Mouse (Mus musculus) cerebellum, postnatal 4 days (tissue): ENCODE data around the gene Wnt3a.
"Not testable (repeated sequence)": the region's sequence is repeated elsewhere in the genome, so short reads cannot be mapped to it uniquely, and the experiment has no call there.

Experiments used
- DNase-seq, 2 experiments: peaks; one replicate each; pipeline ENCODE4 v3.0.0; 2022; ENCODE audit warnings: low spot score in 2 of 2, mixed read lengths in 1 of 2

Gene Wnt3a

GRCm38 (mm10) chr11:59221604-59222003 lies 68.9 kb downstream of the Wnt3a start:
- DNase-seq, result no peak

DNA sequence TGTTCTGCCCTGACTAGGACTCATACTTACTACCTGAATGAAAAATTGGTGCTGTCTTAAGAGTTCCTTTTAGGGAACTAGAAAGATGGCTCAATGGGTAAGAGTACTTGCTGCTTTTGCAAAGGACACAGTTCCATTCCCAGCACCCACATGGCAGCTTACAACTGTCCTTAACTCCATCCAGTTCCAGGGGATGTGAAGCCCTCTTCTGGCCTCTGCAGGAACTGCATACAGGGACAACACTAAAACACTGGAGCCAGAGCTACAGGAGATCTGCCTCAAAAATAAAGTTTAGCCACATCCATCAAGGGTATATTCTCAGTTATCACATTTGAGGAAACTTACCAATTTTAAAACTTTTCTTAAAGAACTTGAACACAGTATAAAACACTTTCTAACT lies 71.5 kb downstream of the Wnt3a start:
- no peak for DNase-seq

GRCm38 (mm10) chr11:59218389-59218998 lies 72.1 kb downstream of the Wnt3a start:
- no peak for DNase-seq

- DNase-seq, result no peak
Measured at GRCm38 (mm10) chr11:59216955-59217354, 73.6 kb downstream of the Wnt3a start.

GRCm38 (mm10) chr11:59212892-59213494 lies 77.6 kb downstream of the Wnt3a start:
- no peak for DNase-seq

DNA sequence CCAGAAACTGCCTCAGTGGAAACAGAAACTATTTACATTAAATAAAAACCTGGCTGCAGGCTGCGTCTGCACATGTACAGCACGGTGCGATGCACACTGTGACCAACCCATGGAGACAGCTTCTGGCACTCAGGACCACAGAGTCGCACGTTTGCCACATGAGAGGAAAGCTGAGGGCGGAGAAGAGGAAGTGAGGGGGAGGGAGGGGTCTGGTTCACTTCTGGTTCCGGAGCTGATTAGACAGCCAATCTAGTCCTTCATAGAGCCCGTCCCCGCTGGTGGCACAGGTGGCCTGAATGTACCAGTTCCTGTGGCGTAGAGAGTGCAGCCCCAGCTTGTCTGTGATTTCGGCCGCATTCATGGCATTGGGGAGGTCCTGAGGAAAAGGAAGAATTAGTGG lies 78.2 kb downstream of the Wnt3a start:
- DNase-seq, result not testable (repeated sequence)

DNA sequence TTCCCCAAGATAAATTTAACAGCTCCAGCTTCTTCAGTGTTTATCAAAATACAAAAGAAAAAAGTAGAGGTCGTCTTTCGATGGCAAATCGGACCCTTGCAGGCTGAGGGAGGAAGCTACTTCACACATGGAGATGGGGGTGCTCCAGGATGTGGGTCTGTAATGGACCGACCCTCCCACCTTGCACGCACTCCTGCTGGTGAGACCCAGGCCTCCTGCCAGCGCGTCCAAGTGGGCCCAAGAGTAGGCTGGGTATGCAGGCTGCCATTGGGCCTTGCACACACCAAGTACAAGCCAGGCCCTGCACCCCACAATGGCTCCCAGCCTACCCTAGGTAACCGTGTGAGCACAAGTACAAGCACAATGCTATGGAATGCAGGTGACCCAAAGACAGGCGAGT lies 79.0 kb downstream of the Wnt3a start:
- not testable (repeated sequence) for DNase-seq

- no peak for DNase-seq
Measured at GRCm38 (mm10) chr11:59210020-59210419, 80.5 kb downstream of the Wnt3a start.

- no peak for DNase-seq
Measured at GRCm38 (mm10) chr11:59209580-59209979, 81.0 kb downstream of the Wnt3a start.

DNA sequence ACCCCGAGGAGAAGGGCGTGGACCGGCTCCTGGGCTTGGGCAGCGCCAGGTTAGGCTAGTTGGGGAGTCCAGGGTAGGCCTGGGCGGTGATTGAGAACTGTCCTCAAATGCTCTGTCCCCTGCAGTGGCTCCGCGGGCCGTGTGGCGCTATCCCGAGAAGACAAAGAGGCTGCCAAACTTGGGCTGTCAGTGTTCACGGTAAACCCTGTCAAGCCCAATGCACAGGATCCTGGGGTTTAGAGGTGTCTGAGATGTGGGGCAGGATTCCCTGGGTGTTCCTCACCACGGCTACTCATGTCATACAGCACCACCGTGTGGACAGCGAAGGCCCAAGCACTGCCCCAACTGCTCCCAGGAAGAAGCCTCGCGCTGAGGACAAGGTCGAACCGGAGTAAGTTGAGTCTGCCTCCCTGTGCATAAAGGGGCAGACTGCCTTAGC lies 81.5 kb downstream of the Wnt3a start:
- DNase-seq, result peak in 1 of 2 experiments; percentile 63

- peak; percentile 89 to 94 for DNase-seq
Measured at GRCm38 (mm10) chr11:59208153-59208831, 82.3 kb downstream of the Wnt3a start, which contains the start of gene 2310033P09Rik. TSS of gene 2310033P09Rik (plus strand) at chr11:59208321.

- peak; percentile 84 to 93 for DNase-seq
Measured at GRCm38 (mm10) chr11:59202081-59202995, 88.2 kb downstream of the Wnt3a start, which contains the start of gene Mrpl55. TSS of gene Mrpl55 (plus strand) at chr11:59202486.

- no peak for DNase-seq
Measured at GRCm38 (mm10) chr11:59201216-59202002, 89.1 kb downstream of the Wnt3a start.
